Mouse (Mus musculus) c-Kit-positive CD71-positive TER-119-negative erythroid progenitor cells, embryonic 14.5 days (primary cell): ENCODE results near the gene Iqcm.
"Not testable (repeated sequence)": the region's sequence is repeated elsewhere in the genome, so short reads cannot be mapped to it uniquely, and the experiment has no call there.

Experiments used
- DNase-seq: peaks from one replicate; pipeline ENCODE4 v3.0.0-alpha.2; 2013; ENCODE audit warnings: low read depth

Iqcm gene

GRCm38 (mm10) chr8:75448394-75448793 is at the start of gene Iqcm:
Gene Iqcm (plus strand): TSS chr8:75448694.
- DNase-seq: no peak

GRCm38 (mm10) chr8:75406489-75406888 is 42.0 kb upstream of the Iqcm start, which contains the start of gene Gm10358:
Gene Gm10358 (minus strand): TSS chr8:75406589.
- DNase-seq: no peak

- not testable (repeated sequence) for DNase-seq
Measured at GRCm38 (mm10) chr8:75415696-75416095, 32.8 kb upstream of the Iqcm start.

- DNase-seq: no peak
Measured at GRCm38 (mm10) chr8:75476756-75477155, 28.3 kb downstream of the Iqcm start.

- DNase-seq: no peak
Measured at GRCm38 (mm10) chr8:75489035-75489678, 40.7 kb downstream of the Iqcm start.

GRCm38 (mm10) chr8:75509299-75509698 is 60.8 kb downstream of the Iqcm start:
- DNase-seq: no peak

GRCm38 (mm10) chr8:75513786-75514185 is 65.3 kb downstream of the Iqcm start:
- DNase-seq: no peak

- no peak for DNase-seq
Measured at GRCm38 (mm10) chr8:75549284-75549683, 100.8 kb downstream of the Iqcm start.

- no peak for DNase-seq
Measured at GRCm38 (mm10) chr8:75596281-75596680, 147.8 kb downstream of the Iqcm start.

- no peak for DNase-seq
Measured at GRCm38 (mm10) chr8:75642958-75643357, 194.5 kb downstream of the Iqcm start.

GRCm38 (mm10) chr8:75659287-75659686 is 210.8 kb downstream of the Iqcm start:
- no peak for DNase-seq

- no peak for DNase-seq
Measured at GRCm38 (mm10) chr8:75746561-75746960, 298.1 kb downstream of the Iqcm start.

- no peak for DNase-seq
Measured at GRCm38 (mm10) chr8:75755596-75755995, 307.1 kb downstream of the Iqcm start.

- no peak for DNase-seq
Measured at GRCm38 (mm10) chr8:75828468-75829132, 380.1 kb downstream of the Iqcm start.

- DNase-seq: no peak
Measured at GRCm38 (mm10) chr8:75835245-75835644, 386.8 kb downstream of the Iqcm start.

- no peak for DNase-seq
Measured at GRCm38 (mm10) chr8:75917603-75918344, 469.3 kb downstream of the Iqcm start.

GRCm38 (mm10) chr8:75949166-75949565 is 500.7 kb downstream of the Iqcm start:
- DNase-seq: no peak

- DNase-seq: no peak
Measured at GRCm38 (mm10) chr8:75956016-75956415, 507.5 kb downstream of the Iqcm start.

- DNase-seq: no peak
Measured at GRCm38 (mm10) chr8:76018501-76018900, 570.0 kb downstream of the Iqcm start.
